Mouse (Mus musculus): ENCODE measurements around the gene Slc27a4.

GRCm38 (mm10) chr2:29853736-29854135 is 51.3 kb downstream of the Slc27a4 start:
- no peak for TF ChIP-seq CTCF (IDR thresholded peaks at IDR 0.05; ENCODE audit: low read depth)
- TF ChIP-seq EP300 (IDR thresholded peaks at IDR 0.05; ENCODE audit: low read depth), result no peak

Measured in heart, postnatal 0 days (tissue).